Comparison of ENCODE assay signal across 8 mouse cellular contexts in the genomic region with DNA sequence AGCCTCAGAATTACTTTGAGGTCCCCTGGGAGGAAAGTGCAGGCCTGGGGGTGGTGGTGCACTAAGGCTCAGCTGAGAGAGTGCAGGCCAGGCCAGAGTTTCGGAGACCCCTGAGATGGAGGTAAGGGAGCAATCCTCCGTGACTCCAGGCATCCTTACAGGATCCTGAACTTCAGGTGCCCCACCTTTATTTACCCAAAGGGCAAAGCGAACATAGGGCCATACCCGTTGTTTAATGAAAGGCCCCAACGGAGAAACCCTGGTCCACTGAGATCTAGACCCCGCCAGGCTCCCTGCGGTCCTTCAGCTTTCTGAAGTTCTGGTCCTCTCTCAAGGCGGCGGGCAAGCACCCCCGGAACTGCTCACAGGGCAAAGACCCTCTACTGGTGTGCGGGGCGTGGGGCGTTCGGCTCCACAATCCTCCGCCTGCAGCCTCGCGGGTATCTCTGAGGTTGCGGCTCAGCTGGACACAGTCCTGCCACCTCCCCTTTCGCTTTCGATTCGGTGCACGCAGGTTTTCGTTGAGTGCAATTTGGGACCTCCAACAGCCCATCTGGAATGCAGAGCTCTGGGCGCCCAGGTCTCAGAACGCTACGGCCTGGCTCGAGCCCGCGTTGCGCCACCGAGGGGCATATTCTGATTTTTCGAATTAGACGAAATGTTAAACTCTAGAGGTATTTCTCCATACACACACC. TPM values are rescaled to one million over a fixed set of nuclear protein-coding genes. Genes with fewer than 3 reads are reported as not detected.
DNase-seq lines count a peak whose midpoint lies in the region; TF ChIP-seq lines count a peak whose summit lies in the region.

No protein-coding gene starts in this region.

- H3K4me1 ChIP-seq in E14TG2a.4 (replicated peaks; ENCODE audit: low read depth, low read length), result peaks cover 38% of the 10 kb centered on the region

- H3K36me3 ChIP-seq in E14TG2a.4 (ENCODE audit: insufficient read depth, low read length), result no peaks in the 10 kb centered on the region

- peak overlapping the region; percentile 45 for H3K4me3 ChIP-seq in E14TG2a.4 (replicated peaks; ENCODE audit: low read length)

- DNase-seq in embryo, embryonic 10 days (ENCODE audit: low spot score), result peak; percentile 58
- DNase-seq in heart, postnatal 4 days, result peak; percentile 30
- peak; percentile 12 for DNase-seq in liver
- peak; percentile 69 for DNase-seq in neural tube, embryonic 10.5 days (ENCODE audit: extremely low spot score, low spot score)
- no peak for DNase-seq in gastrocnemius, adult 18-20 months (ENCODE audit: low spot score)
- no peak for DNase-seq in spleen, postnatal 14 days (ENCODE audit: low spot score in 2 of 2)
- DNase-seq in gastrocnemius, postnatal 4 days (ENCODE audit: low spot score in 2 of 2), result no peak

- no peaks in the 10 kb centered on the region for H3K9me3 ChIP-seq in E14TG2a.4 (ENCODE audit: low read length)

- H3K27me3 ChIP-seq in E14TG2a.4 (ENCODE audit: insufficient read depth, low read length), result peaks cover 85% of the 10 kb centered on the region

- TF ChIP-seq CTCF in E14TG2a.4 (conservative IDR thresholded peaks at IDR 0.05; ENCODE audit: low read length), result no peak

RNA-seq across cellular contexts. Expression of a gene that starts 3.6 kb away (rescaled TPM):
- total RNA-seq in heart, postnatal 4 days (2021), result under 1 TPM; 0.09 to 0.21 TPM
- under 1 TPM; 0.25 to 0.31 TPM for total RNA-seq in gastrocnemius, adult 18-20 months (2021)
- under 1 TPM; 0.73 to 0.93 TPM for total RNA-seq in gastrocnemius, postnatal 4 days (2021)

Comparison
In these comparisons a context has a peak if more than half of its experiments do, and no peak if none do; other contexts are left out.
1. DNase-seq: peak in embryo, embryonic 10 days (single experiment), heart, postnatal 4 days (single experiment), liver (single experiment) and neural tube, embryonic 10.5 days (single experiment); none in gastrocnemius, adult 18-20 months (single experiment), spleen, postnatal 14 days (0 of 2) and gastrocnemius, postnatal 4 days (0 of 2).